ENCODE assay signal across 11 mouse cellular contexts in genomic region chr5:129200132-129200531, GRCm38 (mm10).
DNase-seq lines count a peak whose midpoint lies in the region; ATAC-seq lines count a peak whose summit lies in the region.
"Had no signal": no experiment of that assay in that cellular context is flagged by ENCODE, and none has a peak within 500 bp of the region (broad histone marks: within the 10 kb centered on the region; RNA-seq: fewer than 3 reads in every experiment).

No protein-coding gene starts in this region.

- H3K4me3 ChIP-seq in forebrain, embryonic 14.5 days (ENCODE audit: low read depth, low read length): no peak overlapping the region
- H3K4me3 ChIP-seq: embryonic facial prominence, embryonic 15.5 days had no signal

- H3K4me1 ChIP-seq in forebrain, embryonic 14.5 days (ENCODE audit: control insufficient read depth, insufficient read depth, low read length): peaks cover 8% of the 10 kb centered on the region
- H3K4me1 ChIP-seq: embryonic facial prominence, embryonic 15.5 days had no signal

- no peak overlapping the region for H3K9ac ChIP-seq in forebrain, embryonic 14.5 days (ENCODE audit: low read length)
- H3K9ac ChIP-seq: embryonic facial prominence, embryonic 15.5 days had no signal

- H3K4me2 ChIP-seq in forebrain, embryonic 14.5 days (ENCODE audit: low read length): no peak overlapping the region
- H3K4me2 ChIP-seq: embryonic facial prominence, embryonic 15.5 days had no signal

- H3K27ac ChIP-seq in forebrain, embryonic 14.5 days (ENCODE audit: low read depth, low read length): no peak overlapping the region
- H3K27ac ChIP-seq: embryonic facial prominence, embryonic 15.5 days had no signal

- ATAC-seq in megakaryocyte, adult 5-6 weeks (ENCODE audit: poor library complexity, severe bottlenecking): peak; percentile 24
- no peak for ATAC-seq in forebrain, embryonic 14.5 days
- ATAC-seq in activated CD4-positive, CD25-positive, alpha-beta regulatory T cell, adult 4 months: no peak

- 86% methylated on average over 3 of the region's 3 CpGs for WGBS in forebrain, embryonic 14.5 days

- intact Hi-C loops in heart, postnatal 10 days (cut with DNase I): no loop called here

- peak; percentile 27 for DNase-seq in adrenal gland, postnatal 14 days
- no peak for DNase-seq in adrenal gland, adult 8-10 months
- peak; percentile 53 for DNase-seq in spleen, adult 12 weeks (ENCODE audit: low spot score)
- no peak for DNase-seq in spleen, postnatal 14 days (ENCODE audit: low spot score in 2 of 2)
- DNase-seq in heart, postnatal 10 days: peak; percentile 87
- DNase-seq in forebrain, embryonic 14.5 days (ENCODE audit: low spot score): no peak
- DNase-seq: gastrocnemius, postnatal 36 days; thymus, postnatal 25 days had no signal

- H3K9me3 ChIP-seq in forebrain, embryonic 14.5 days (replicated peaks; ENCODE audit: control insufficient read depth, low read length): no peaks in the 10 kb centered on the region
- H3K9me3 ChIP-seq: embryonic facial prominence, embryonic 15.5 days had no signal

- H3K36me3 ChIP-seq in forebrain, embryonic 14.5 days (ENCODE audit: control insufficient read depth, insufficient read depth, low read length): no peaks in the 10 kb centered on the region
- H3K36me3 ChIP-seq: embryonic facial prominence, embryonic 15.5 days had no signal

- no peaks in the 10 kb centered on the region for H3K27me3 ChIP-seq in forebrain, embryonic 14.5 days (replicated peaks; ENCODE audit: control insufficient read depth, insufficient read depth, low read length)
- H3K27me3 ChIP-seq: embryonic facial prominence, embryonic 15.5 days had no signal

Comparison
In these comparisons a context has a peak if more than half of its experiments do, and no peak if none do; other contexts are left out.
1. DNase-seq: peak in adrenal gland, postnatal 14 days (single experiment), spleen, adult 12 weeks (single experiment) and heart, postnatal 10 days (2 of 2); none in adrenal gland, adult 8-10 months (single experiment), spleen, postnatal 14 days (0 of 2) and forebrain, embryonic 14.5 days (single experiment).